Mouse (Mus musculus) limb, embryonic 14.5 days (tissue): ENCODE results near the gene Nap1l4. TPM values are rescaled to one million over a fixed set of nuclear protein-coding genes. Genes with fewer than 3 reads are reported as not detected.

Experiments
- ATAC-seq: fragments of 200-750 bp; cut with Nextera tagmentation; 2 replicates; pipeline ENCODE4 v1.8.0; 2017; ENCODE audit warnings: low read depth, moderate number of reproducible peaks, moderate TSS enrichment; ENCODE audit not compliant: low FRiP score
- DNase-seq: peaks from one replicate; pipeline ENCODE4 v3.0.0-alpha.2; 2015; ENCODE audit warnings: low spot score
- H3K27ac ChIP-seq: fragments of 300-500 bp; sonication (generic); replicated peaks from 2 replicates; pipeline ENCODE4 v1.5.1; 2014; ENCODE audit warnings: low read depth, mild to moderate bottlenecking, low read length, moderate library complexity, mixed read lengths
- H3K27me3 ChIP-seq: fragments of 300-500 bp; sonication (generic); 2 replicates; pipeline ENCODE4 v1.6.1; 2014; ENCODE audit warnings: low read length, mixed read lengths; ENCODE audit not compliant: control insufficient read depth, insufficient read depth
- H3K36me3 ChIP-seq: fragments of 300-500 bp; sonication (generic); 2 replicates; pipeline ENCODE4 v1.6.1; 2014; ENCODE audit warnings: mild to moderate bottlenecking, low read length, moderate library complexity, mixed read lengths; ENCODE audit not compliant: control insufficient read depth, insufficient read depth
- H3K4me1 ChIP-seq: fragments of 300-500 bp; sonication (generic); 2 replicates; pipeline ENCODE4 v1.6.1; 2014; ENCODE audit warnings: antibody characterized with exemption, low read length, mixed read lengths; ENCODE audit not compliant: control insufficient read depth, insufficient read depth
- H3K4me2 ChIP-seq: fragments of 300-500 bp; sonication (generic); replicated peaks from 2 replicates; pipeline ENCODE4 v1.6.1; 2014; ENCODE audit warnings: low read depth, mild to moderate bottlenecking, low read length, moderate library complexity; ENCODE audit not compliant: severe bottlenecking
- H3K4me3 ChIP-seq: fragments of 300-500 bp; sonication (generic); replicated peaks from 2 replicates; pipeline ENCODE4 v1.5.1; 2014; ENCODE audit warnings: low read length
- H3K9ac ChIP-seq: fragments of 300-500 bp; sonication (generic); 2 replicates; pipeline ENCODE4 v1.6.1; 2014; ENCODE audit warnings: mild to moderate bottlenecking, low read depth, low read length, moderate library complexity; ENCODE audit not compliant: severe bottlenecking
- H3K9me3 ChIP-seq: fragments of 300-500 bp; sonication (generic); 2 replicates; pipeline ENCODE4 v1.6.1; 2016; ENCODE audit warnings: low read length; ENCODE audit not compliant: control insufficient read depth
- POLR2A ChIP-seq: fragments of 200-500 bp; IDR thresholded peaks from 2 replicates; pipeline ENCODE4 v1.8.0; 2012; ENCODE audit warnings: inconsistent platforms, mild to moderate bottlenecking, moderate library complexity, borderline replicate concordance; ENCODE audit not compliant: insufficient read depth, insufficient read length; ENCODE audit errors: extremely low read depth
- WGBS: fragments of 180-500 bp; shearing (Covaris S2); extraction: QIAGEN DNeasy Blood & Tissue Kit; methylation state at CpG from one replicate; pipeline ENCODE4 v1.1.7; 2014; 5-methylcytosine and 5-hydroxymethylcytosine counted together
- polyA plus RNA-seq, 2 experiments: library from polyadenylated mRNA; depleted of rRNA in 1 of 2; stranded (reverse) in 1 of 2; unstranded in 1 of 2; fragments of >200 nt; fragmentation: Nextera tagmentation in 1 of 2; extraction: Ambion mirVana in 1 of 2; gene quantifications; 2 replicates each; pipeline versions ENCODE4 v1.2.1 to v1.2.3; 2012 to 2014

Nap1l4 gene
- polyA plus RNA-seq, 2 experiments: 116 to 192 TPM

DNA sequence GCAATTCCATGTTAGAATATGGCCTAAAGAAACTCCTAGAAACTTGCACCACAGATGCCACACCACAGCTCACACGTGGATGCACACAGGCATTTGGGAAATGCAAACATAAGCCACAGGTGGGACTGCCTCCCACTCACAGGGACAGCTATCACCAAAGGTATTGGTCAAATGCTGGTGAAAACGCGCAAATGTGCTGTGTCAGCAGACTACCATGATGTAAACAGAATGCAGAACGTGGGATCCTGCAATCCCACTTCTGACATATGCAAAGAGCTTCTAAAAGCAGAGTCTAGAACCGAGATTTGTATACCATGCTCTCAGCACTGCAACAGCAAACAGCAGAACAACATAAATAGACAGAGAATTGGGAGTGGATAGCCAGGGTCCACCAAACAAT is 34.1 kb upstream of the Nap1l4 start:
- Histone ChIP-seq H3K9ac (no peak overlapping the region), H3K4me2 (no peak overlapping the region), H3K27ac (no peak overlapping the region), H3K27me3 (no peaks in the 10 kb centered on the region), H3K4me1 (no peaks in the 10 kb centered on the region), H3K36me3 (peaks cover 90% of the 10 kb centered on the region), H3K4me3 (no peak overlapping the region), H3K9me3 (no peaks in the 10 kb centered on the region)
- TF ChIP-seq POLR2A: no peak
- DNase-seq: no peak
- 91% methylated on average over 5 of the region's 5 CpGs for WGBS
- no peak for ATAC-seq

DNA sequence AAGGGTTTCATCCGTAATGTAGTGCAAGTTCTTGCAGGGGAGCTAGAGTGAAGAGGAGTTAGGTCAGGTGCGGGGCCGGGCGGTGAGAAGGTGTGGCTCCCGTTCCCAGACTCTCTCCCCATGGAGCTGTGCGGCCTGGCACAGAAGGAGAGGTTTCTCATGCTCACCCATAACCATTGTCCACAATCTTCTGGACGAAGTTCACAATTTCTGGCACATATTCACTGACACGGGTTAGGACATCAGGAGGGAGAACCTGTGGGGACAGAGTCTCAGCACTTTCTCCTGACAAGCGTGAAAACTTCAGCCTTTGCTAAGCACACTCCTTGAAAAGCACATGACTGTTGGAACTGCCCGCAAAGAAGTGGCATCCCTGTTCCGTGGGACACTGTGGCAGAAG is 26.8 kb upstream of the Nap1l4 start:
- Histone ChIP-seq H3K27me3 (no peaks in the 10 kb centered on the region), H3K27ac (no peak overlapping the region), H3K4me1 (no peaks in the 10 kb centered on the region), H3K9ac (no peak overlapping the region), H3K4me2 (no peak overlapping the region), H3K9me3 (no peaks in the 10 kb centered on the region), H3K36me3 (peaks cover 96% of the 10 kb centered on the region), H3K4me3 (no peak overlapping the region)
- WGBS: 93% methylated on average over 11 of the region's 11 CpGs
- ATAC-seq (no peak), DNase-seq (no peak)
- no peak for TF ChIP-seq POLR2A

DNA sequence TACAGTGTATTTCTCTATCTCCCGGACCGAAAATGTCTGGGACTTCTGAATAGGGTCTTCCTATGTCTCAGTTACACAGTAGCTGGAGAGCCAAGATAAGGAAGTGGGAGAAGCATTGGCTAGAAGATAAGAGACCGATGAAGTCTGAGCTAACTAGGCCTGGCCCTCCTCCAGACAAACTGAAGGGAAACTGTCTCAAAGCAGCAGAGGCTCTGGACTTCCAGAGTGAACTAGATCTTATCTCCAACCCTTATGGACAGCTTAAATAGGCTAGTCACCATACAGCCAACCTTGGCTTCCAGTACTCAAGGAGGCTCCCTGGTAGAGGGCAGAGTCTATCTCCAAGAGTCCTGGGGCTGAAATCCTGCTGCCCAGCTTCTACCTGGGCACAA is 16.7 kb upstream of the Nap1l4 start:
- DNase-seq: no peak
- 88% methylated on average over 3 of the region's 3 CpGs for WGBS
- Histone ChIP-seq H3K9me3 (no peaks in the 10 kb centered on the region), H3K4me3 (no peak overlapping the region), H3K4me1 (no peaks in the 10 kb centered on the region), H3K27me3 (no peaks in the 10 kb centered on the region), H3K27ac (no peak overlapping the region), H3K4me2 (no peak overlapping the region), H3K36me3 (peaks cover 94% of the 10 kb centered on the region), H3K9ac (no peak overlapping the region)
- no peak for ATAC-seq
- TF ChIP-seq POLR2A: no peak

DNA sequence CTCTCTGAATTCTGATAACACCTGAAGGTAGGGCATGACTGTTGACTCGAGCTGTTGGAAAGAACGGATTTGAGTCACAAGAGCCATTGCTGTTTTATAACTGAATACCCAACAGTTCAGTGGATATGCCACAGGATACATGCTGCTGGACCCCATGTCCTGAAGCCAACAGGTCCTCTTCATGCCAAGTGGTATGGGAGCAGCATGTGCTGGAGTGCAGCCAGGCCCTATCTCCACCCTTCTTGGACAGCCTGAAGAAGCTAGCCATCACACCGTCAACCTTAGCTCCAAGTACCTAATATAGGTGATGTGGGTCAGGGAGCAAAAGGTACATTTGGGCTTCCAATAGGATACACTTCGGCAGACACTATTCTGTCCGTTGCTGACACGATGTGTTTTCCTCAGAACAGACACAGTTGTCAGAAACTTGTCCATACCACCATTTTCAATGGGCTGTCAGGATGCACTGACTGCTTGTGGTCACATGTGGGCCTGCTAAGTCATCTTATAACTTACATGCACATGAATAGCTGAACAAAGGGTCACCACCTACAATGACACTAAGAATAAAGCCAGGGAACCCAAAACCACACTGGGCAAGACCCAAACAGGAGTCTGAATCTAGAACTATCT is 16.2 kb upstream of the Nap1l4 start:
- ATAC-seq: no peak
- Histone ChIP-seq H3K9ac (no peak overlapping the region), H3K27ac (no peak overlapping the region), H3K36me3 (peaks cover 94% of the 10 kb centered on the region), H3K4me1 (no peaks in the 10 kb centered on the region), H3K4me3 (no peak overlapping the region), H3K9me3 (no peaks in the 10 kb centered on the region), H3K4me2 (no peak overlapping the region), H3K27me3 (no peaks in the 10 kb centered on the region)
- 91% methylated on average over 6 of the region's 6 CpGs for whole genome bisulfite sequencing
- TF ChIP-seq POLR2A: no peak
- no peak for DNase-seq

DNA sequence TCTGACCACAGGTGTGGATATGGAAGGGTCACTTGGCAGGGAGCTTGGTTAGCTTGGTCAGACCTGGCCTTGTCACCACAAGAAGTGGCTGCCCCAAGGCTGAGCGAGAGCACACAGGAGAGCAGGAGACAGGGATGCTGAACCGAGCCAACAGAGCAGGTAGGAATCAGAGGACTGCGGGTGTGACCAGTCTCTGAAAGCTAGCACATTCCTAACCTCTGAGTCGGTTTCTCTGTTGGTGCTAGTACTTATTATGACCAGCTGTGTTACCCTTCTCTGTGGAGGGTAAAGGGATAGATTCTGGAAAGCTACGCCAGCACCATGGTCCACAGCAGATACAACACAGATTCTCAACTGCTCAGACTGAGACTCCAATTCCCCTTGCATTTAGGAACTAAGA is 14.9 kb upstream of the Nap1l4 start:
- 86% methylated on average over 5 of the region's 5 CpGs for WGBS
- no peak for ATAC-seq
- TF ChIP-seq POLR2A: no peak
- Histone ChIP-seq H3K9ac (no peak overlapping the region), H3K4me1 (no peaks in the 10 kb centered on the region), H3K36me3 (peaks cover 94% of the 10 kb centered on the region), H3K27ac (no peak overlapping the region), H3K4me2 (no peak overlapping the region), H3K9me3 (no peaks in the 10 kb centered on the region), H3K4me3 (no peak overlapping the region), H3K27me3 (no peaks in the 10 kb centered on the region)
- DNase-seq: no peak

DNA sequence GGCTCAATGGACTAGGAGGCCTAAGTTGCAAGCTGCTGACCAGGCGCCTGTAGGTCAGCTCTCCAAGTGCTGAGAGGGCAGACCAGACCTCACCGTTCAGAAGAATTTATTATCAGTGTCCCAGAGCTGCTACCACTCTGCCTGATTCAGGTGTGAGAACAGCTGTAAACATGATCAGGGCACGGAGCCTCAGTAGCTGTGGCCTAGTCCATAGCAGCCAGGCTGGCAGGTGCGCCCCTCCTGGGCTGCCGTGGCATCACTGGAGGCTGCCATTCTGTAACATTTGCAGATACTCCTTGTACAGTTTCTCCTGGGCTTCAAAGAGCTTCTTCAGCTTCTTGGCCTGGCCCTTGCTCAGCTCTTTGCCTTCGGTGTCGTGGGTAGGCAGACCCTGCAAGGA is 8.7 kb upstream of the Nap1l4 start:
- WGBS: 92% methylated on average over 7 of the region's 7 CpGs
- no peak overlapping the region for H3K4me2 ChIP-seq
- H3K9ac ChIP-seq: no peak overlapping the region
- no peak for TF ChIP-seq POLR2A
- DNase-seq (no peak), ATAC-seq (no peak)
- peaks cover 68% of the 10 kb centered on the region for H3K36me3 ChIP-seq
- H3K27me3 ChIP-seq: no peaks in the 10 kb centered on the region
- no peaks in the 10 kb centered on the region for H3K4me1 ChIP-seq
- no peaks in the 10 kb centered on the region for H3K9me3 ChIP-seq
- no peak overlapping the region for H3K27ac ChIP-seq
- no peak overlapping the region for H3K4me3 ChIP-seq
